Mouse (Mus musculus) kidney, postnatal 0 days (tissue): ENCODE results near the gene Gm19684. TPM values are rescaled to one million over a fixed set of nuclear protein-coding genes. Genes with fewer than 3 reads are reported as not detected.
A peak's percentile ranks its signal among the peaks of the same experiment; 100 is the strongest.
"Not testable (repeated sequence)": the region's sequence is repeated elsewhere in the genome, so short reads cannot be mapped to it uniquely, and the experiment has no call there.

Experiments
- ATAC-seq: fragments of 200-750 bp; cut with Nextera tagmentation; replicated peaks from 2 replicates; pipeline ENCODE4 v1.8.0; 2017; ENCODE audit warnings: low read depth, moderate number of reproducible peaks, moderate TSS enrichment, moderate library complexity; ENCODE audit not compliant: low FRiP score
- DNase-seq: peaks from one replicate; pipeline ENCODE4 v3.0.0-alpha.2; 2016; ENCODE audit warnings: low spot score
- H3K27ac ChIP-seq: fragments of 300-500 bp; sonication (generic); 2 replicates; pipeline ENCODE4 v1.5.1; 2014; ENCODE audit warnings: mild to moderate bottlenecking
- H3K27me3 ChIP-seq: fragments of 300-500 bp; sonication (generic); 2 replicates; pipeline ENCODE4 v1.6.1; 2014; ENCODE audit warnings: low read length, mixed read lengths; ENCODE audit not compliant: insufficient read depth
- H3K36me3 ChIP-seq: fragments of 300-500 bp; sonication (generic); 2 replicates; pipeline ENCODE4 v1.6.1; 2014; ENCODE audit warnings: low read length, mixed read lengths; ENCODE audit not compliant: insufficient read depth
- H3K4me1 ChIP-seq: fragments of 300-500 bp; sonication (generic); replicated peaks from 2 replicates; pipeline ENCODE4 v1.6.1; 2014; ENCODE audit warnings: antibody characterized with exemption, low read length, mixed read lengths; ENCODE audit not compliant: insufficient read depth
- H3K4me2 ChIP-seq: fragments of 300-500 bp; sonication (generic); 2 replicates; pipeline ENCODE4 v1.6.1; 2014; ENCODE audit warnings: mild to moderate bottlenecking, low read length, moderate library complexity, mixed read lengths
- H3K4me3 ChIP-seq: fragments of 300-500 bp; sonication (generic); replicated peaks from 2 replicates; pipeline ENCODE4 v1.5.1; 2014; ENCODE audit warnings: low read depth, low read length
- H3K9ac ChIP-seq: fragments of 300-500 bp; sonication (generic); 2 replicates; pipeline ENCODE4 v1.6.1; 2014; ENCODE audit warnings: low read depth, low read length
- H3K9me3 ChIP-seq: fragments of 300-500 bp; sonication (generic); replicated peaks from 2 replicates; pipeline ENCODE4 v1.6.1; 2016; ENCODE audit warnings: low read length, inconsistent platforms, mixed read lengths
- CTCF ChIP-seq: IDR thresholded peaks from 2 replicates; pipeline ENCODE4 v1.5.1; 2016; ENCODE audit warnings: antibody characterized with exemption, low read depth, mild to moderate bottlenecking, moderate library complexity
- WGBS: fragments of 180-500 bp; shearing (Covaris S2); extraction: QIAGEN DNeasy Blood & Tissue Kit; methylation state at CpG from one replicate; pipeline ENCODE4 v1.1.7; 2014; 5-methylcytosine and 5-hydroxymethylcytosine counted together
- polyA plus RNA-seq: library from polyadenylated mRNA; unstranded; fragments of >200 nt; fragmentation: Nextera tagmentation; extraction: Ambion mirVana; gene quantifications from 2 replicates; pipeline ENCODE4 v1.2.1, GENCODE M21; 2015

Gene Gm19684
- polyA plus RNA-seq, 1 experiment from 2014 or later = not detected

DNA sequence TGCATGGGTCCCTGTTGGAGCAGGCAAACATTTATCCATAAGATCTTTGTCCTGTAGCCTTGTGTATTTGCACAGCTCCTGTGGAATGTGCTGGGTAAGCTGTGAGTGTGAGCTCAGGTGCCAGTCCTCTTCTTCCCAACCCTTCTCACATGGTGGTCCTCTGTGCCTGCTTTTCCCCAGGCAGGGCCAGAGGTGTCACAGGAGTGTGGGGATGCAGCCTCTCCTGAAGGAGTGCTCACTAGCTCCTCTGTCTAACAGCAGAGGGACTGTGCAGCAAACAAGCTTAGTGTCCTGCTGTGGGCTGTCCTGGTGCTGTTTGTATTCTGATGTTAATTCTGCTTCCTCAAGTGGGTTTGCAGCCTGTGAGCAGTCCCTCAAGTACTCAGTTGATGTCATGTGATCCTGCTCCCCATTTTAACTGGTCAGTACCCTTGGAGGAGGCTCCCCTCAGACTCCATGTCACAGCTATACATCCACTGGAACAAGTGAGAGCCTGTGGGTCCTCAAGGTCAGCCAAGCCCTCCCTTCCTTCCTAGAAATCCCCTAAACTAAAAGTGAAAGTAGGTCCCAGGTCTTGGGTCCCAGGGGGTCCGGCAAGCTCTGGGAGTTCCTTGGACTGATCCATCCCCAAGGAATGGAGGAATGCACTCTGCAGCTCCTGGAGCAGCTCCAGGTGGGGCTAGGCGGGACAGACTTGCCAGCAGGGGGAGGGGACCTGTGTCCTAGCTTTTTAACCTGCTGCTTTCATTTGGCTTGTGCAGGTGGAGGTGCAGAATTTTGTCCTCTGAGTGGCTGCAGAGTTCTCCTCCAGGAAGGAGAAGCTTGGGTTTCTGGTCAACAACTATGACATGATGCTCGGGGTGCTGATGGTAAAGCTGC is 33.0 kb downstream of the Gm19684 start:
- H3K4me2 ChIP-seq = no peak overlapping the region
- ATAC-seq = no peak
- H3K9ac ChIP-seq = no peak overlapping the region

DNA sequence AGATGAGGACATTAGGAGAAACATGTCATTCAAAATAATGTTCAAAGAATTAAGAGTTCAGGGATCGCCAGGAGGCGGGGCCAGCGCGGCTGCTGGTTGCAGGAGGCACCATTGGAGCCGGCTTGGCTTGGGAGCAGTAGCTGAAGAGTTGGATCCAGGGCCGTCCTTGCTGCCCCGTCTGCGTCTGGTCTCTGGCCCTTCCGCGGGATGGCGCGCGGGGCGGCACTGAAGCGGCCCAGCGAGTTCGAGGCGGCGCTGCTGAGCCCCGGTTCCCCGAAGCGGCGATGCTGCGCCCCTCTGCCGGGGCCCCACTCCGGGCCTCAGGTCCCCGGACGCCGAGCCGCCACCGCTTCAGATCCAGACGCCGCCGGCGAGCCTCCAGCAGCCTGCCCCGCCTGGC is 36.3 kb downstream of the Gm19684 start:
- H3K27ac ChIP-seq, H3K9ac ChIP-seq: not testable (repeated sequence)
- H3K27me3 ChIP-seq = peaks cover 42% of the 10 kb centered on the region

More for the DNA sequence above, 33.0 kb downstream of the Gm19684 start:
- DNase-seq = no peak
- no peaks in the 10 kb centered on the region for H3K4me1 ChIP-seq
- WGBS = 16% methylated on average over 3 of the region's 3 CpGs
- H3K27me3 ChIP-seq = peaks cover 30% of the 10 kb centered on the region
- H3K9me3 ChIP-seq = no peaks in the 10 kb centered on the region
- no peak overlapping the region for H3K27ac ChIP-seq
- no peaks in the 10 kb centered on the region for H3K36me3 ChIP-seq
- no peak for TF ChIP-seq CTCF
- no peak overlapping the region for H3K4me3 ChIP-seq

DNA sequence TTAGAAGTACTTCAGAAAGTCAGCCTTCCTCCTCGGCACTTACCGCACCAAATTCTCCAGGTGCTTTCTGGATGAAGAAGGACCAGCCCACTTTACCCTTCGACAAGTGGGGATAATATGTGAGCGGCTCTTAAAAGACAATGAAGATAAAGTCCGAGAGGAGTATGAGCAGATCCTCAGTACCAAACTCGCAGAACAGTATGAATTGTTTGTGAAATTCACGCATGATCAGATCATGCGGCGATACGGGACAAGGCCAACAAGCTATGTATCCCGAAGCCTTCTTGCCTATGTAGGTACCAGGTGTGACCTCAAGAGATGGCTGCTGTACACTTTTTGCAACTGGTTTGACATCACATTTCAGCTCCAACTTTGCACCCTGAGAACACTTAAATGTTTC is 36.8 kb downstream of the Gm19684 start:
- H3K9ac ChIP-seq, ATAC-seq, H3K4me3 ChIP-seq, H3K36me3 ChIP-seq, H3K9me3 ChIP-seq, H3K27ac ChIP-seq, H3K4me1 ChIP-seq, DNase-seq: not testable (repeated sequence)
- WGBS = 9% methylated on average over 11 of the region's 11 CpGs
- H3K4me2 ChIP-seq = peak overlapping the region; percentile 50; the same call in 1 of the 2 replicates
- H3K27me3 ChIP-seq = peaks cover 42% of the 10 kb centered on the region

More for the DNA sequence above, 36.3 kb downstream of the Gm19684 start:
- under 1% methylated on average over 36 of the region's 36 CpGs for WGBS
- not testable (repeated sequence) for H3K36me3 ChIP-seq, H3K4me1 ChIP-seq, ATAC-seq, DNase-seq, H3K9me3 ChIP-seq
- Histone ChIP-seq H3K4me3 (0 out of 2 replicates have a peak overlapping the region, but pooled peaks have one; percentile 11), H3K4me2 (peak overlapping the region; percentile 50)

DNA sequence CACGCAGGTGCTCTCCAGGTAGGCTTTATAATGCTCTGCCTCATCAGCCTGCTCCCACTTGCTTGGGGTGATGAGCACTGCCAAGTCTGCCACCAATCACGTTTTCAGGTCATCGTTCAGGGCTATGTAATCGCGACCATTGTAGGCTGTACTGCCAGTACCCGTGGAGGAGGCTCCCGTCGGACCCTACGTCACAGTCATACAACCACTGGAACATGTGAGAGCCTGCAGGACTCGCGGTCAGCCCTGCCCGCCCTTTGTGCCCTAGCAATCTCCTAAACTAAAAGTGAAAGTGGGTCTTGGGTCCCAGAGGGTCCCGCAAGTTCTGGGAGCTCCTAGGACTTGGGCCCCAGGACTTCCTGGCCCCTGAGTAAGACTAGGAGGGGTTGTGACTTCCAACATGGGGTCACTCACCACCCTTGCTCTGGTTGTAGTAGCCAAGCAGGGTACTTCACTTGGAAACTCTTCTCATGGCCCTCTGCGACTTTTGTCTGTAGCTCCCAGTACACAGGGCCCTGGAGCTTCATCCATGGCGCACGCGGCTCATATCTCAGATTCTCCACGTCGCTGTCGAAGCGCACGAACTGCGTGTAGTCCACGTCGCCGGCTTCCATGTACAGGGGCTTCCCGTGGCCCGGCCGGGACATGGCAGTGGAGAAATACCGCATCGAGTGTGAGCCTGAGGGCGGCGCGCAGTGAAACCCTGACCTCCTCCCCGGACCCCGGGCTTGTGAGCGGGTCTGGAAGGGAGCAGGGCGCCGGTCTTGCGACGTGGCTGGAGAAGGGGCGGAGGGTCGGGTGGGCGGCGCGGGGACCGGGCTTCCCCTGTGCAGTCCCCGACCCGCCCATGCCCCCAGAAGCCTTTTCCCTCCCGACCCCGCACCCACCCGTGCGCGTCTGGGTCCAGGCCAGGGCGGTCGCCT is 39.9 kb downstream of the Gm19684 start:
- H3K9ac ChIP-seq = no peak overlapping the region
- no peak for DNase-seq
- peaks cover 39% of the 10 kb centered on the region for H3K27me3 ChIP-seq
- H3K9me3 ChIP-seq = no peaks in the 10 kb centered on the region
- peak overlapping the region; percentile 16; the same call in 1 of the 2 replicates for H3K4me3 ChIP-seq
- WGBS = 1% methylated on average over 54 of the region's 56 CpGs
- no peak for TF ChIP-seq CTCF
- no peaks in the 10 kb centered on the region for H3K4me1 ChIP-seq
- no peak overlapping the region for H3K27ac ChIP-seq
- ATAC-seq = peak; percentile 36; the same call in 1 of the 2 replicates
- peak overlapping the region; percentile 38 for H3K4me2 ChIP-seq
- H3K36me3 ChIP-seq = no peaks in the 10 kb centered on the region

DNA sequence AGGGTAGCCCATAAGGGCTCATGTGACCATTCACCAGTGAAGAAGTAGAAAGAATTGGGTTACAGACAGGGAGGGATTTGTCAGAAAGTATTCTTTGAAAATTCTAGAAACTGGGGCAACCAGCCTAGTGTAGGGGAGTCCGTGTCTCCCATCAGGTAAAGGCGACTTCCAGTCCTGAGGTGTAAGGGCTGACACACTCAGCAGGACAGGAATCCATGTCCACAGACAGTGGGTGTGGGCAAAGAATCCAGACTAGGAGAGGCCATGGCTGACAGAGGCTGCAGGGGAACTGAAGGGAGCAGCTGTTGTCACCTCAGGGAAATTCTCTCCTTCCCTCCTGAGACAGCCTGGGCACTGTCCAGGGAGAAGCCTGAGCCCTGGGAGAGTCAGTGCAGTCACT is 45.4 kb downstream of the Gm19684 start:
- not testable (repeated sequence) for H3K4me1 ChIP-seq, H3K4me2 ChIP-seq, H3K9me3 ChIP-seq, DNase-seq, ATAC-seq, H3K27ac ChIP-seq, H3K4me3 ChIP-seq, H3K36me3 ChIP-seq, H3K9ac ChIP-seq
- H3K27me3 ChIP-seq = peaks cover 38% of the 10 kb centered on the region
- WGBS = 20% methylated on average over 2 of the region's 2 CpGs
